Mouse (Mus musculus): ENCODE data around the gene Mxd4. TPM values are rescaled to one million over a fixed set of nuclear protein-coding genes. Genes with fewer than 3 reads are reported as not detected.

The Mxd4 gene
- polyA plus RNA-seq, 1 experiment from 2014 or later: 60.1 TPM

DNA sequence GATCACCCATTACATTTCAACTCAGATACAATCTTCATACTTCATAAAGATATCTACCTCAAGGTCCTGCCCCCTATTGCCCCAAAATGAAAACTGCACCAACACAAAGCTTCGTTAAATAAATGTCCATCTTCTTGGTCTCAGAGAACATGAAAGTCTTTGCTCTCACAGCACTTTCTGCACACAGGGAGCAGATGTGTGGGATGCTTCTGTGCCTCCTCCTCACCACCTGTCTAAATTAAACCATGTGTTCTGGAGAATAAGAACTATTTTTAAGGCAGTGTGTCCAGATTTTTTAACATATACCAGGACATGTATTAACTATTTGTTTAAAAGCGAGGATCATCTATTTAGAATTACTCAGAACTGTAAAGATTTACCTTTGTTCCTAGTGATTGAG, 54.8 kb downstream of the Mxd4 start:
- peaks cover 3% of the 10 kb centered on the region for H3K27me3 ChIP-seq
- DNase-seq (ENCODE audit: low read depth, low spot score): no peak
- no peak for TF ChIP-seq CTCF (IDR thresholded peaks at IDR 0.05)
- ATAC-seq: no peak
- POLR2A ChIA-PET: no interaction called here
- CTCF ChIA-PET: interaction anchor here (1.3 kb wide), 1 partner anchor 36 kb away, joined by 4 read pairs; no protein-coding TSS in a partner anchor
- in situ Hi-C loops (cut with MboI; ENCODE audit: low pct_unique_long_range_greater_than_20kb): no loop called here

DNA sequence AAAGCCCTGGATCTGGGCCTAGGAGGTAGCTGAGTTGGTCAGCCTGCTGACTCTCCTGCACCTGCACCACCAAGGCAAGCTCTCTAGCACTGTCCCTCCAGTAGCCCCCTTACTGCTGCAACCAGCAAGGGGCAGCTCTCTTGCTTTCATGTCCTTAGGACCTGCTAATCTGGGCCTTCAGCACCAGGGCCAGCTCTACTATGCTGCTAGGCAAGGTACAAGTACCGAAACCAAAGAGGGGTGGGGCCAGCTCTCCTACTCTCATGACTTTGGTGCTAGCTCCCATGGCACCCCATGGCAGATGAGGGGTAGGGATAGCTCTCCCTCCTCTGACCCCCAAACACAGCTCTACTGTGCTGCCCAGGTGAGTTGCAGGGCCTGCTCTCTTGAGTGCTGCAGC, 63.4 kb downstream of the Mxd4 start:
- peaks cover 30% of the 10 kb centered on the region for H3K27me3 ChIP-seq
- ChIA-PET CTCF (interaction anchor here (1.6 kb wide), 1 partner anchor 19 kb away, joined by 3 read pairs; no protein-coding TSS in a partner anchor), POLR2A (no interaction called here)
- no peak for TF ChIP-seq CTCF (IDR thresholded peaks at IDR 0.05)
- in situ Hi-C loops (cut with MboI; ENCODE audit: low pct_unique_long_range_greater_than_20kb): no loop called here
- no peak for DNase-seq (ENCODE audit: low read depth, low spot score)
- no peak for ATAC-seq

Other genes starting within 250 kb of the Mxd4 start
- gene Gm1673, start 204.3 kb downstream of the Mxd4 start, polyA plus RNA-seq (2021): 68.6 TPM
- gene Nat8l, start 191.7 kb downstream of the Mxd4 start, polyA plus RNA-seq (2021): 1.0 TPM
- gene Poln, start 18.3 kb downstream of the Mxd4 start, polyA plus RNA-seq (2021): 0.53 TPM
- 16.7 TPM for gene Haus3, start 18.2 kb downstream of the Mxd4 start, polyA plus RNA-seq (2021)
- gene Zfyve28, start 100.7 kb upstream of the Mxd4 start, polyA plus RNA-seq (2021): 1.6 TPM
- gene Cfap99, start 100.9 kb upstream of the Mxd4 start, polyA plus RNA-seq (2021): not detected
- gene Rnf4, start 148.6 kb upstream of the Mxd4 start, polyA plus RNA-seq (2021): 128 TPM
- gene Fam193a, start 182.2 kb upstream of the Mxd4 start, polyA plus RNA-seq (2021): 35.7 TPM